Mouse (Mus musculus) bone marrow, adult 2 months (tissue): ENCODE measurements around the gene Rps15. TPM values are rescaled to one million over a fixed set of nuclear protein-coding genes. Genes with fewer than 3 reads are reported as not detected.

Source experiments
- H3K27ac ChIP-seq: fragments of 200-500 bp; 2 replicates; pipeline ENCODE4 v1.5.1; 2012; ENCODE audit warnings: low read depth, mild to moderate bottlenecking, control low read depth, inconsistent platforms, low read length; ENCODE audit not compliant: control insufficient read depth, poor library complexity, insufficient read depth
- H3K4me1 ChIP-seq: fragments of 200-500 bp; 2 replicates; pipeline ENCODE4 v1.6.1; 2011; ENCODE audit warnings: low read length; ENCODE audit not compliant: control insufficient read depth, insufficient read depth
- H3K4me3 ChIP-seq: fragments of 200-500 bp; replicated peaks from 2 replicates; pipeline ENCODE3; 2011; ENCODE audit warnings: mild to moderate bottlenecking, low read depth, low read length, control low read depth; ENCODE audit not compliant: control insufficient read depth
- CTCF ChIP-seq: fragments of 200-500 bp; IDR thresholded peaks from 2 replicates; pipeline ENCODE4 v1.5.1; 2011; ENCODE audit warnings: low read length, control low read depth; ENCODE audit not compliant: control insufficient read depth, insufficient read depth
- POLR2A ChIP-seq: fragments of 200-500 bp; IDR thresholded peaks from 2 replicates; pipeline ENCODE4 v1.6.1; 2011; ENCODE audit warnings: low read depth, mild to moderate bottlenecking, control low read depth, low read length, borderline replicate concordance; ENCODE audit not compliant: control insufficient read depth
- WGBS: fragments of 180-500 bp; shearing (Covaris S2); methylation state at CpG from one replicate; pipeline ENCODE4 v1.1.7; 2018; 5-methylcytosine and 5-hydroxymethylcytosine counted together
- polyA plus RNA-seq: library from polyadenylated mRNA; stranded (reverse); fragments of >200 nt; gene quantifications from 2 replicates; pipeline ENCODE4 v1.2.4, GENCODE M21; 2011; ENCODE audit warnings: low replicate concordance; ENCODE audit not compliant: missing spikeins, insufficient read depth, insufficient read length

The Rps15 gene
- polyA plus RNA-seq, 1 experiment: 2,445 TPM

- peak within 1 kb of the TSS; percentile 24; the same call in 1 of the 2 replicates for H3K27ac ChIP-seq
- 8% methylated on average over 36 of the region's 36 CpGs for WGBS
These were observed 37.2 kb downstream of the Rps15 start, which contains the start of the genes Pcsk4 and Reep6 for GRCm38 (mm10) chr10:80329273-80330081. Gene Pcsk4, minus strand, starts transcription at chr10:80329498. Gene Reep6, plus strand, starts transcription at chr10:80329953.

GRCm38 (mm10) chr10:80330084-80330483, 37.8 kb downstream of the Rps15 start:
- peak overlapping the region; percentile 24; the same call in 1 of the 2 replicates for H3K27ac ChIP-seq
- TF ChIP-seq CTCF (no peak), POLR2A (peak; percentile 43; the same call in 1 of the 2 replicates)
- 1% methylated on average over 41 of the region's 41 CpGs for WGBS
- peak overlapping the region; percentile 51 for H3K4me3 ChIP-seq
- no peaks in the 10 kb centered on the region; the same call in none of the 2 replicates for H3K4me1 ChIP-seq

More at GRCm38 (mm10) chr10:80329273-80330081, 37.2 kb downstream of the Rps15 start, which contains the start of the genes Pcsk4 and Reep6:
- Histone ChIP-seq H3K4me3 (peak within 1 kb of the TSS; percentile 51), H3K4me1 (no peaks in the 10 kb centered on the region; the same call in none of the 2 replicates)
- TF ChIP-seq CTCF (no peak), POLR2A (no peak)

- H3K27ac ChIP-seq: 0 out of 2 replicates have a peak overlapping the region, but pooled peaks have one; percentile 4
- no peak overlapping the region for H3K4me3 ChIP-seq
- 76% methylated on average over 2 of the region's 2 CpGs for WGBS
- TF ChIP-seq CTCF (no peak), POLR2A (no peak)
- H3K4me1 ChIP-seq: no peaks in the 10 kb centered on the region; the same call in none of the 2 replicates
These were observed 38.6 kb downstream of the Rps15 start for GRCm38 (mm10) chr10:80330888-80331287.

GRCm38 (mm10) chr10:80331636-80332524, 39.6 kb downstream of the Rps15 start:
- Histone ChIP-seq H3K4me3 (no peak overlapping the region), H3K4me1 (no peaks in the 10 kb centered on the region; the same call in none of the 2 replicates)
- 49% methylated on average over 10 of the region's 10 CpGs for WGBS

GRCm38 (mm10) chr10:80332525-80332989, 40.3 kb downstream of the Rps15 start:
- no peak for TF ChIP-seq POLR2A
- WGBS: 73% methylated on average over 5 of the region's 5 CpGs
- H3K4me3 ChIP-seq: no peak overlapping the region
- H3K4me1 ChIP-seq: no peaks in the 10 kb centered on the region; the same call in none of the 2 replicates
- H3K27ac ChIP-seq: peak overlapping the region; percentile 49

More at GRCm38 (mm10) chr10:80331636-80332524, 39.6 kb downstream of the Rps15 start:
- H3K27ac ChIP-seq: peak overlapping the region; percentile 67
- TF ChIP-seq POLR2A (no peak), CTCF (no peak)

- TF ChIP-seq POLR2A: no peak
- TF ChIP-seq CTCF: no peak
- Histone ChIP-seq H3K27ac (no peak overlapping the region), H3K4me1 (peaks cover 3% of the 10 kb centered on the region), H3K4me3 (no peak overlapping the region)
- WGBS: 59% methylated on average over 12 of the region's 12 CpGs
These were observed 44.0 kb downstream of the Rps15 start for GRCm38 (mm10) chr10:80336263-80336662.

- 15% methylated on average over 19 of the region's 19 CpGs for WGBS
- TF ChIP-seq CTCF (peak; percentile 92), POLR2A (no peak)
- Histone ChIP-seq H3K27ac (no peak overlapping the region), H3K4me3 (no peak overlapping the region), H3K4me1 (peaks cover 6% of the 10 kb centered on the region; the same call in 1 of the 2 replicates)
These were observed 47.9 kb downstream of the Rps15 start for GRCm38 (mm10) chr10:80339941-80340750.
